Mouse (Mus musculus) inflammation-experienced regulatory T-cells, adult 6 months (primary cell): Measurements from ENCODE around the gene Gm42417. TPM values are rescaled to one million over a fixed set of nuclear protein-coding genes. Genes with fewer than 3 reads are reported as not detected.
A peak's percentile ranks its signal among the peaks of the same experiment; 100 is the strongest.

Experiments used
- ATAC-seq: one replicate; pipeline ENCODE4 v1.8.0; 2017
- polyA plus RNA-seq, 3 experiments: library from polyadenylated mRNA; unstranded; fragments of 100-300 nt; shearing (Covaris generic); gene quantifications; one replicate each; pipeline ENCODE4 v1.2.1; 2017

Gene Gm42417
- polyA plus RNA-seq, 3 experiments from 2014 or later, result 2.4 TPM; not detected in 2

GRCm38 (mm10) chr1:36563632-36564031, 24.4 kb upstream of the Gm42417 start:
- ATAC-seq, result no peak

DNA sequence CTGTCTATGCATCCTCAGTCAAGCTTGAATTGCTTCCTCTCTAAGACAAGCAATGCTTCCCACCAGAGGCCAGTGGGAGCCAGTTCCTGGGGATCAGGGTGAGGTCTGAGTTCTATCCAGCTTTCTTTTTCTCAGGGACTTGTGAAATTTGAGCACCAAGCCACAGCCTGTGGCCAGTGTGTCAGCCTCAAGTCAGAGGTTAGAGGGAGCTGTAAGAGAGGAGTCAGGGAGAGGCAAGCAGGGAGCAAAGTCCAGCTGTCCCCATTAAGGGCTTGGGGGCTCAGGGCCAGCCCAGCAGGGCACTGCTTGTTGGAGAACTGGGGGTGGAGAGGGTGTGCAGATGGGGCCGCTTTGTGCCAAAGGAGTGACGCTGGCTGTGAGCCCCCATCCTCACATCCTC, 24.0 kb upstream of the Gm42417 start:
- ATAC-seq, result no peak

DNA sequence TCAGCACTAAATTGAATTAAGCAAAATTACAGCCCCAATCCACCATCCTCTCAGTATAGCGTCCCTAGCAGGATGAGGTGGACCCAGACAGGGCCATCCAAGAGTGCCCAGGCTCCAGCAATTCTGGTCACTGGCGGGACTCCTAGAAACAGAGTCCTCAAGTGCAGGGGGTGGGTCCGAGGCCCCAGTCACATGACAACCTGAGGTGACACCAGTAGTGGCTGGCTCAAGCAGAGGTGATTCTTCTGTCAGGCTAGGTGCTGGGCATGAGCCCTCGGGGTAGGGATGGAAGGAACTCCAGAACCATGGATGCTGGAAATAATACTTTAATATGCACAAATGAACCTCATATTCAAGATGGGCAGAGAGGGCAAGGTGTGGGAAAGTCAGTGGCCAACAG, 23.2 kb upstream of the Gm42417 start:
- ATAC-seq, result no peak

DNA sequence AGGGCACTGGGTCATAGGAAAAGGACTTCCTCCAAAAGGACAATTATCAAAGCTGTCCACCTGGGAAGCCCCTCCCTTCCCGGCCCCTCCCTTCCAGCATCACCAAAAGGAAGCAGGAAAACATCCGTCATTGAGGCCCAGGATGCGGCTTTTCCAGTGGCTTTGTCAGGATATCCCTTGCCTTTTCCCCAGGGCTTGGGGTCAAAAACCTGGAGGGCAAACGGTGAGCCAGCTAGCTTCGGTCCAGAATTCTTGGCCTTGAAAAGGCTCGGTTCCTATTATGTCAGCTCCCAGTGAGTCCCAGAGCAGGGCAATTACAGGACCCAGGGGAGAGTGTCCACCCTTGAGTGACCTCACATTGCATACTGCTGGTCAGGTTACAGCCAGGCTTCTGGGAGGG, 21.7 kb upstream of the Gm42417 start:
- no peak for ATAC-seq

GRCm38 (mm10) chr1:36559888-36560287, 20.7 kb upstream of the Gm42417 start:
- ATAC-seq, result no peak

- ATAC-seq, result no peak
Observed at GRCm38 (mm10) chr1:36559256-36559655, 20.0 kb upstream of the Gm42417 start.

DNA sequence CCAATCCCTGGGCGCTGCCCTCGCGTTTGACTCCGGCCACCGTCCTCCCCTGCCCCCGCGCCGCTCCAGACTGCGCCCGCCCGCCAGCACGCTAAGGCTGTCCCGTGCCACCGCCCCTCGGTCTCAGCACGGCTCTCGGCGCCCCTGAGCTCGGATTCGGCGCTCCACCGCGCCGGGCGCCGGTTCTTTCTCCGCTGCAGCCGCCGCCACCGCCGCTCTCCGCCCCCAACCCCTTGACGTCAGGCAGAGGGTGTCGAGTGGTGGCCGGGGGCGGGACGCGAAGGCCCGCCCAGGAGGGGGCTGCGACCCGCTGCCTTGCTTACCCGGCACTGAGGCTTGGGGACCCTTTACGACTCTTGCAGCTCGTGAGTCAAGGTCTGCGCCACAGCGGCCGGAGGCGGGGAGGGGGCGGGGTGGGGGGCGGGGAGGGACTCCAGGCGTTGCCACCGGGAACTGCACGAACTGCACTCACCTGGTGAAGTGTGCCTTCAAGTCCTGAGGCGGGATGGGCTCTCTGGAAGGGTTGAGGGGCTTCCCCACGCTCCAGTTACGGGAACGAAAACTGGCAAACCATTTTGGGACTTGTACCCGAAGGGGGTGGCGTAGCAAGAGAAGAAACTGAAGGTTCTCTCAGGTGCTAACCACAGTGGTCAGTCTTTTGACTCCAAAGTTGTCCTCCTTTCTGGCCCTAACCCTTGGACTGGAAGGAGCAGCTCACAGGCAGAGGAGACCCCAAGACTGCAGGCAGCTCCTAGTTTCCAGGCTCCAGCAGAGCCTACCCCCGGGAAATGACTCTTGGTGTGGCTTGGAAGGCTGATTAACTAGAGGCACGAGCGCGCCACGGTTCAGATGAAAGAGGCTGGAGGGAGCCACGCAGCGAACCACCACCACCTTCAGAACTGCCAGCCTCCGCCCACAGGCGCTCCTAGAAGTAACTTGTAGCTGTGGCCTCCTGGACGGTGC, 19.1 kb upstream of the Gm42417 start, which contains the start of gene Sema4c:
Gene Sema4c, minus strand, starts transcription at position 319 of the 963 bp plus-strand sequence.
- ATAC-seq, result peak; percentile 51

DNA sequence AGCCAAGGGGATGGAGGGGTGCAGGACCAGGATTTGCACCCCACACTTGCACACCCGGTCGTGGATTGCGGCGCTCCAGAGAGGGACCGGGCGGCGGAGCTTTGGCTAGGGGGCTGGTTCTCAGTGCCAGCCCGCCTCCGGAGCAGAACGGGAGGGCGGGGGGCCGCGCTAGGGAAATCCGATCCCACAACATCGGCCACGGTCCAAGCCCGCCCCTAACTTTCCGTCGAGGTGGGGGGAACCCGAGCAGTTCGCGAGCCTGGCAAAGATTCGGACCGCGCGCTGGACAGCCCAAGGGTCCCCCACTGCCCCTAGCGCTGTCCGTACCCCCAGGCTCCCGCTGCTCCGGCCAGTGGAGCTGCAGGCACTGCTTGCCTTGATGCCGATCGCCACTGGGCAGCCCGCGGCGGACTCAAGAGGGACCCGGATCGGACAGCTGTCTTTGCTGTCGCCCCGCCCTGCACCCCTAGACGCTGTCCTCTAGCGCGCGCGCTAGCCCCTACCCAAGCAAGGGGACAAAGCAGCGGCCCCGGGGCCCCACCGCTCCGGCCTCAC, 18.3 kb upstream of the Gm42417 start:
- ATAC-seq, result peak; percentile 18

DNA sequence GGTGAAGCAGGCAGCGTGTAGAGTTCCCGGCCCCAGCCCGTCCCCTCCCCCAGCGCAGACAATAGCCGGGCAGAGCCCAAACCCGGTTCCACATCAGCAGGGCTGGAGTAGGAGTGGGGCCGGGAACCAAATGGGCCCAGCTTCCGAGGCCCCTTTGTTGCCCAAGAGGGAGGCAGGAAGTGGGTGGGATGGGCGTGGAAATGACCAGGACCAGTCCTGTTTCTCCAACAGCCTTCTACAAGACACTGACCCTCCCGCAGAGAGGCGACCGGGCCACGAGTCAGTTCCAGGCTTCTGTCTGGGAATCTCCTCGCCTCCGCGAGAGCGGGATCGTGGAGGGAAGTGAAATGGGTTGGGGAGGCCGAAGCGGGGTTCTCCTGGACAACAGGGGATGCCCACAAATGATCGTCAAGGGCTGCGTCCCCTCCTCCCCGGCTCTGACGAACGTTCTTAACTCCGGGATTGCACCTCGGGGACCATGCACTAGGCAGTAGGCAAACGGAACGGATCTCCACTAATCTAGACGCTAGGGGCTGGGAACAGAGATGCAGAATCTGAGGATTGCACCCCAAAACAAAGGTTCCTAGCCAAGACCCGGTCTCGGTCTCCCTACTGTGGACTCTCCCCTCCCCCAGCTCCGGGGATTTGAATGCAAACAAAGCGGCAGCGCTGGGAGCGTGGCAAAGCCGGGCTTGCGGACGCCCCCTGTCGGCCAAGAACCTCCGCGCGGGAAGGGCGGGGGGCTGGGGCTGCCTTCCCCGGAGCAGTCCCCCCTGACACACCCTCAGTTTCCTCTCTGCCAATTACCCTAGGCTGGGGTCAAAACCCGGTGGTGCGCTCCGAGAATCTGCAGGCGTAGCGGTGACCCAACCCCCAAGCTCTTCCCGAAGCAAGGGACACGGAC, 17.6 kb upstream of the Gm42417 start:
- ATAC-seq, result peak; percentile 62

- no peak for ATAC-seq
Observed at GRCm38 (mm10) chr1:36555798-36556395, 16.7 kb upstream of the Gm42417 start.

GRCm38 (mm10) chr1:36554633-36555399, 15.6 kb upstream of the Gm42417 start:
- ATAC-seq, result no peak

DNA sequence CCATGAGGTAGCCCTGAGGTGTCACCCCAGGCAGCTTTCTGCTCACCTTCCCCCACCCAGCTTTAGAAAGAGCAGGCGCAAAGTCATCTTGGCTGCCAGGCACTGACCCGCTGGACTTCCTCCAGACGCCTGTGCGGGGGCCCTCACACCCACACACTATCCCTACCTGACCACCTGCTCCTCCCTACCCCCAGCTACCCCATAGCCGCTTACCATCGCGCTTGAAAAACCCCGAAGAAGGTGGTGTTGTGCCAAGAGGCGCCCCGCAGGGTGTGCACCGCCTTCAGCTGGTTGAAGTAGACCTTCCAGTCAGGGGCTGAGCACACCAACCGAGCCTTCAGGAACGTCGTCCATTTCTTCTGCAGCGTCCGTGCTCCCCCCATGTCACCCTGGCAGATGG, 13.3 kb upstream of the Gm42417 start:
- ATAC-seq, result no peak

DNA sequence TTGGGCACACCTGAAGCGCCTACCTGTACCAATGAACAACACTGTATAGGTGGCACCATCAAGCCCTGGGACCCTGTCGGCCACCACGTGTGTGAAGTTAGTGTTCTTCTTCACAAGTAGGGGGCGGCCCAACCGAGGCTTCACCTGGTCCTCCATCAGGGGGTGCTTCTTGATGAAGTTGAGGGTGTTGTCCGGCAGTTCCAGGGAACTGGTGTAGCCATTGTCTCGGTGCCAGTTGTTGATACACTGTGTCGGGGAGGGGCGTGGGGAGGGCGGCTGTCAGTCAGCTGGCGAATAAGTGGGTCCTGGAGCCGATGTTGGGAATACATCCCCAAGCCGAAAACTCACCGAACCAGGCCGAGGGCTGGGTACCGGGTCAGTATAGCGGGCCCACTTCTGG, 12.7 kb upstream of the Gm42417 start:
- ATAC-seq, result no peak

- no peak for ATAC-seq
Observed at GRCm38 (mm10) chr1:36550075-36550863, 11.0 kb upstream of the Gm42417 start.

- ATAC-seq, result no peak
Observed at GRCm38 (mm10) chr1:36549491-36549890, 10.3 kb upstream of the Gm42417 start.

DNA sequence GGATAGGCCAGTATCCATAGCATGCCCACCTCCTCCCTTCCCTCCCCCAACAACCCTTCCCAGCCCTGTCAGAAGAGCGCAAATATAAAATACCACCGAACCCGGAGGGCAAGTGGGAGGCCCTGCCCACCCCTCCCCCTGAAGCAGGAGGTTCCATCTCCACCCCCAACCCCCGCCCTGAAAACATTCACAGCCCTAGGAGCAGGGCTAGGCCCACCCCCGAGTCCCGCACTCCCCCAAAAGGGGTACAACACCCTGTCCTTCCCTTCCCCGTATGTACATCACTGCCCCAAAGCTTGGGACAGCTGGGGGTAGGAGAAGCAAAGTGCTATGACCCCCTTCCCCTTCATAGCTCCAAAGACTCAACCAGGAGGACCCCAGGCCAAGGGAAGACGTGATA, 9.5 kb upstream of the Gm42417 start:
- no peak for ATAC-seq

- no peak for ATAC-seq
Observed at GRCm38 (mm10) chr1:36547981-36548598, 8.9 kb upstream of the Gm42417 start.

GRCm38 (mm10) chr1:36546888-36547471, 7.8 kb upstream of the Gm42417 start, which contains the start of gene Ankrd39:
Ankrd39 (minus strand) TSS chr1:36547445.
- peak; percentile 97 for ATAC-seq

GRCm38 (mm10) chr1:36545845-36546600, 6.8 kb upstream of the Gm42417 start:
- peak; percentile 2 for ATAC-seq
